Mouse (Mus musculus): ENCODE results near the gene Fbxo21.

The Fbxo21 gene

DNA sequence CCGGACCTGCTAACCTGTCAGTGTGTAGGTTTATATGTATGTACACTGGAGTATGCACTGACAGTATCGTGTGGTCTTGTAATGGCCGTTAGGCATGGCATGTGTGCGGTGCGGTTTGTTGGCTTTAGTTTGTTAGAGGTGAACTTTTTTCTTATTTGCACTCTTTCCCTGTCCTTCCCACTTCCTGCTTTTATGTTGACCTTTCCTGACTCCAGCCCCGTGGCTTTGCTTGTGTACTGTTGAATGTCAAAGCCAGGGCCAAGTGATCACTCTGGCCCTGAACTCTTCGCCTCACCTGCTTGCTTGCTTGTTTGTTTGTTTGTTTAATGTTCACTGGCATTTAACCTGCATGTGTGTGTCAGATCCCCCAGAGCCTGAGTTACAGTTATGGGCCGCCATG lies 4.4 kb downstream of the Fbxo21 start:
- no peak for DNase-seq

DNA sequence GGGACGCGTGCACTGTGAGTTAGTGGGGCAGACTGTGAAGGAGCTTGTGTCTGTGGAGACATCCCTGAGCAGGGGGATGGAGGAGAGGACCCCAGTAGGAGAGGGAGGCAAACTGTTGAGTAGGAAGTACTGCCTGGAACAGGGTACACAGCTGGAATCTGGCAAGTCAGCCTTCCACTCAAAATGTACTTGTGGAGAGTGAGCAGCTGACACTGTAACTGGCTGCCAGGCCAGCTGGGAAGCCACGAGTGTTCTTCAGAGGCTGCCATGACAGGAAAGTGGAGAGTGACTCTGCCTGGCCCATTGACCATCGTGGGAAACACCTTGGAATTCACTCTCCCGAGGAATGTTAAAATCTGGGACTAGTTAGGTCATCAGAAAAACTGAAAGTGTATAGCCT lies 5.4 kb downstream of the Fbxo21 start:
- no peak for DNase-seq

GRCm38 (mm10) chr5:117986327-117986726 lies 9.8 kb downstream of the Fbxo21 start:
- no peak for DNase-seq

- no peak for DNase-seq
Observed at GRCm38 (mm10) chr5:117987891-117988290, 11.4 kb downstream of the Fbxo21 start.

DNA sequence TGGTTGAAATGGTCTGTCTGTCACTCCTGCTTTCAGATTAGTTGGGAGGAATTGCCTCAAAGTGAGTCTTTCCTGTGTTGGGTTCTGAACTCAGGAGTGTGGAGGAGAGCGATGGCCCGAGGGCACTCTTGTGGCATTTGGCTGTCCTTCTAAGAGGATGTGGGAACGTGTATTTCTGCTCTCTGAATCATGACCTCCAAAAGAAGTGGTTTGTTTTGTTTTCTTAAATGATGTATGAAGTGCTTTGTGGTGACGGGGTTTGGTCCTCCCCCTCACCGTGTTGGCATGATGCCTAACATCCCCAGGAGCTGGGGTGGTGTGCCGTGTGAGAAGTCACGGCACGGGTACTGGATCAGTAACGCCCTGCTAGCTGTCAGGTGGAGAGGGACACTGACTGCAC lies 11.8 kb downstream of the Fbxo21 start:
- no peak for DNase-seq

DNA sequence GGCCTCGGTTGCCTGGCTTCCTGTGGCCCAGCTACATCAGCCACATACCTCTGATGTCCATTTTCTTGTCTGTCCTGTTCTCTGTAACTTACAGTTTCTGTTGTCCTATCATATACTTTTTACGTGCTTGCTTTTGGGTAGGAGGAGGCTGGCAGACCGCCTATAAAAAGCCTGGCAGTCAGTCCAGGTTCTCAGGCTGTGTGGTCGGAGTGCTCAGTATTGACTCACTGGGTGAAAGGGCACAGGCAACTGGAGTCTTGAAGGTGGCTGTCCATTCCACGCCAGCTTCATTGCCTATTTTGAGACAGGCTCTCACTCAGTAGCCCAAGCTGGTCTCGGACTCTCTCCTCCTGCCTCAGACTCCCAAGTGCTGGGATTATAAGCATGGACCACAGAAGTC lies 13.2 kb downstream of the Fbxo21 start:
- no peak for DNase-seq

DNA sequence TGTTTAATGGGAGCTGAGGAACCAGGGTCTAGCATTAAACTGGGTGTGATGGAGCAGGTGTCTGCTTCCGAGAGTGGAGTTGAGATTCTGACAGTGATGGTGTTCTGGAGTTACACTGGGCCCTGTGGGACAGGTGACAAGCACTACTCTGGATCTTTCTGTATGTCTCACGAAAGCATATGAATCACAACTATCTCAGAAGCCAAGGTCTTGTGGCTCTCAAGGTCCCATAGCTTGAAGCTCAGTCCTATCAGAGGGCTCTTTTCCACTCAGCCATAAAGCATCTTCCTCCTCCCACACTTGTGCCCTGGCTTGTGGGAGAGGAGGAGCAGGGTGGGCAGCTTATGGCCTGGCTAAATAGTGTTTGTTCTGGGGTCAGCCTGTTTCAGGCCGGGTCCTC lies 14.4 kb downstream of the Fbxo21 start:
- DNase-seq, result no peak

GRCm38 (mm10) chr5:117993550-117993949 lies 17.0 kb downstream of the Fbxo21 start:
- no peak for DNase-seq

DNA sequence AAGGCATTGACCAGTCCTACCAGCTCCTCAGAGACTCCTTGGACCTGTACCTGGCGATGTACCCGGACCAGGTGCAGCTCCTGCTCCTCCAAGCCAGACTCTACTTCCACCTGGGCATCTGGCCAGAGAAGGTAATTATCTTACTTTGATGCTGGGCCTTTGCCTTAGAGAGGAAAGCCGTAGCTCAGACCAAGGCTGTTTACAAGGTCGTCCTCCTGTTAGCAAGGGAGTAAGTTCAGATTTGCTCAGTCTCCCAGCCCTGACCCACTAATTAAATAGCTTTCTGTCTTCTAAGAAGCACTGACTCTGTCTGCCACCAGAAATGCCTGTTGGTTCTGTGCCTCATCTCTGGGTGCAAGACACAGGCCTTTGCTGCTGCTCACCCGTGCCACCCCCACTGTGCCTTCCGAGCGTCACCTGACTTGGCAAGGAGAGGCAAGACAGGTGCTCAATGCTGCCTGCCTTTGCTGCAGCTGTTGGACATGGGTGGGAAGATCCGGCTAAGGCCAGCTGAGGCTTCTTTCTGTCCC lies 18.9 kb downstream of the Fbxo21 start:
- DNase-seq, result peak in 1 of 2 experiments; percentile 42

- DNase-seq, result no peak
Observed at GRCm38 (mm10) chr5:117995911-117996310, 19.4 kb downstream of the Fbxo21 start.

- DNase-seq, result no peak
Observed at GRCm38 (mm10) chr5:117996581-117996980, 20.1 kb downstream of the Fbxo21 start.

DNA sequence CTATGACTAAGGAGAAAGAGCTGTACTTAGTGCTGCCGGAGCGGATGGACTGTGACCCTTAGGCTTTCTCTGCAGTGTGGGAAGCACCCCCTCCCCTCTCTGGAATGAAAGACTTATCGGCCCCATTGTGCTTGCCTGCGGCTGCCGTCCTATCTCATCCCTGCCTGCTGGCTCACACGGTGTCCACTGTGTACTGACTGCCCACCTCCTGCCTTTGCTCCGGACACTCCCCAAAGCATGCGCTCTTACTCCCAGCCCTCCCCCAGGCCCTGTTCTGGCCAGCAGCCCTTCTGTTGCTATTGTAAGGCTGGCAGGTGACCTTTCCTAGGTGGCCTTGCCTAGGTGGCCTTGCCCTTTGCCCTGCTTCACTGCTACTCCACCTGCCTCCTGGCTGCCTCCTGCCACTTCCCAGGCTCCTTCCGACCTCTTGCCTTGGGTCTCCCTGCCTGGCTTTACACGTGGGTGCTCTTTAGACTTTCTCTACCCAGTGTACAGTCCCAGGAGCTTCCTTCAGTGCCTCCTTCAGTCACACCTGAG lies 21.0 kb downstream of the Fbxo21 start:
- DNase-seq, result no peak

GRCm38 (mm10) chr5:117999061-117999460 lies 22.5 kb downstream of the Fbxo21 start:
- DNase-seq, result no peak

DNA sequence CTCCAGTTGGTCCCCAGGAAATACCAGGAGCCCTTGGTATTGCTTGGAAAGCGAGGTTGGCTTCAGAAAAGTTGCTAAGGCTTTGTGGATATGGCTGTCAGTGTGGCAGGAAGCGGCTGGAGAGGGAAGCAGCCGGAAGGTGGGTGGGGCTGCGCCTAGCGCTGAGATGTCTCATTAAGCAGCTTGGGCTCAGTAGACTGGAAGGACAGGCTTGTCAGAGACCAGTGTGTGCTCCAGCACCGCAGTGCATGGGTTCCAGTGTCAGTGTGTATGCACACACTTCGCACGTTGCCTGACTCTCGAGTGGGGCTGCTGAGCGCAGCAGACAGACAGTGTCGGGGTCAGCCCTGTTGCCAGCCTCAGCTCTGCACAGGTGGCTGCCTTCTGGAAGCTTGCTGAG lies 23.1 kb downstream of the Fbxo21 start:
- peak; percentile 56 to 57 for DNase-seq

GRCm38 (mm10) chr5:118002059-118002458 lies 25.5 kb downstream of the Fbxo21 start:
- DNase-seq, result peak; percentile 90 to 93

- DNase-seq, result peak; percentile 80 to 82
Observed at GRCm38 (mm10) chr5:118004619-118005018, 28.1 kb downstream of the Fbxo21 start.

DNA sequence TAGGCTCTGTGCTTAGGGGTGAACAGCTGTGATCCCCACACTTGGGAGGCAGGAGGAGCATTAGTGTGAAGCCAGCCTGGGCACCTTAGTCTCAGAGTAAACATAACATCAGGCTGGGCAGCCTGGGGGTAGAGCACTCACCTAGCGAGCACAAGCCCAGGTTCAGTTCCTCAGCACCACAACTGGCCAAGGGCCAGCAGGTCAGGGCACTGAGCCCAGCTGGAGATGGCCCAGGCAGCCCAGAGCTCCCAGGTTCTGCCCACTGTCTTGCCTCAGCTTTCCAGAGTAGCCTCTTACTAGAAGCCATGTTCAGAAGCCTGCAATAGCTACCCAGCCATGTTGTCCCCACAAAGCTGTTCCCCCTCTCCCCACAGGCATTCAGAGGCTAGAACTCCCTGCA lies 29.2 kb downstream of the Fbxo21 start:
- peak; percentile 54 to 55 for DNase-seq

DNA sequence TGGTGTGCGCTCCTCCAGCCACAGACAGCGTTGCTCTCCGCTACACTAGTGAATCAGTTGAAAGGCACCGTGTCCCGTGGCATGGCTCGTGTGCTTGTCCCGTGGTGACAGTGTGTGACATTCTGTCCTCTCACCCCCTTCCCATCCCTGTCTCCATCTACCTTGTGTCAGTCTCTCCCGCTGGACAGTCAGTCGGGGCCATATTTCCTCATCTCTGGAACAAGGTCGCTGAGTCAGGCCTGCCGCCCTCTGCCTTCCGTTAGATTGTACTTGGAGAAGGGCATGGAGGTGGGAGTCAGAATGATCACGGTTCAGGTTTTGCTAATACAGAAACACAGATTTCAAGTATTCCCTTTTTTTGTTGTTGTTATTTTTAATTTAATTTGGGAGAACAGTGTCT lies 31.8 kb downstream of the Fbxo21 start:
- DNase-seq, result no peak

- DNase-seq, result no peak
Observed at GRCm38 (mm10) chr5:118010872-118011271, 34.3 kb downstream of the Fbxo21 start.

DNA sequence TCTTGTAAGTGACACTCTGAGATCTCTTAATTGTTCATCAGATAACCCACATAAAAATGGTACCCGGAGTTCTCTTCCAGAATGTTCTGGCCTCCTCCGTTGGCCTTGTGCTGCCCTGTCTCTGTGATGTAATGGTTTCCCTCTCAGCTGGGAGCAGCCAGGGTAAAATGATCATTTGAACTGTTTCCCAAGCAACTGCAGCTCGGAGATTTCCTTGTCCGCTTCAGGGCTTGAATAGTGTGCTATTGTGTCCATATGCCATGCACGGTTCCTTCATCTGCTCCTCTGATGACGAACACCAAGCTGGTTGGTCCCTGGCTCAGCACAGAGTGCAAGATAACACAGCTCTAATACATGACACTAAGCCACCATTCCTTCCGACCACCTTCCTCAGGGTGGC lies 35.3 kb downstream of the Fbxo21 start:
- DNase-seq, result no peak

DNA sequence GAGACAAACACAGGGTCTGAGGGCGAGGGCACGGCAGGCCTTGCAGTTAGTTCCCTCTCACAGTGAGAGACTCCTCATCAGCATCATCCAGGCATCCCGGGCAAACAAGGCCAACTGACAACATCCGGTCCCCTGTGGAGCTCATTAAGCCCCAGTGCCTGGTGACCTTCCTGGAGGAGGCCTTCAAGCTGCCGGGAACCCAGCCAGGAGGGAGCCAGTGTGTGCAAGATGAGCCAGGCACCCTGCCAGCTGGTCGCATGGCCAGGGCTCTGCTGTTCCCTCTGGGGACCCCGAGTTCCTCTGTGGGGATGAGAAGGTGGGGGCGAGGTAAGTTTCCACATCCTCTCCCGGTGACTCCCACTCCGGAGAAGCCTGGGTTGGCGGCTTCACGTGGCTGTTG lies 38.5 kb downstream of the Fbxo21 start:
- peak; percentile 83 to 84 for DNase-seq

GRCm38 (mm10) chr5:118015669-118016068 lies 39.1 kb downstream of the Fbxo21 start:
- no peak for DNase-seq

GRCm38 (mm10) chr5:118017527-118017926 lies 41.0 kb downstream of the Fbxo21 start:
- DNase-seq, result no peak

- no peak for DNase-seq
Observed at GRCm38 (mm10) chr5:118019905-118020304, 43.4 kb downstream of the Fbxo21 start.

DNA sequence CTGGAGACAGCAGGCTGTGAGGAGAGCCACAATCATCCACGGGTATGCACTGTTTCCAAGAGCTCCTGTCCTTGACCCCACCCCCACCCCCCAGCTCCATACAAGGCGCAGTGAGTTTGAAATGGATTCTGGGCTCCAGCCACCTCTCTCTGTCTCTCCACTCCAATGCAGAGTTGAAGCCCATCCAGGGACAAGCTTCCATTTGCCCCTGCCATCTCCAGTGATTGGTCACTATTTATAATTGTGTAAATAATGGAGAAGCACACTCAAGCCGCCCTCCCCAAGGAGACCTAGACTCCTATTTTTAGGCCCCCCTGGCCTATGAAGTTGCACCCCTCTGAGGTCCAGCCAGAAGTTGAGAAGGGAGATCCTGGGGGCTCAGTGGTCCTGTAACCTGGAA lies 46.5 kb downstream of the Fbxo21 start:
- DNase-seq, result no peak

Measured in cerebellum, postnatal 10 days (tissue).